Mouse (Mus musculus) B cell, adult 62 days (primary cell): Measurements from ENCODE around the gene Mrps18b. TPM values are rescaled to one million over a fixed set of nuclear protein-coding genes. Genes with fewer than 3 reads are reported as not detected.

Source experiments
- total RNA-seq: library from RNA; stranded (reverse); gene quantifications from 4 replicates; pipeline ENCODE4 v1.2.4, GENCODE M21; 2023

Gene Mrps18b
- 66.6 to 75.4 TPM (median 71.1 TPM) in 4 replicates for total RNA-seq

GRCm38 (mm10) chr17:35916297-35917142, at the start of gene Mrps18b, which contains the start of gene Ppp1r10:
TSS of gene Mrps18b (minus strand) at chr17:35916389.
TSS of gene Ppp1r10 (plus strand) at chr17:35916434.

GRCm38 (mm10) chr17:35909919-35910369, 6.2 kb downstream of the Mrps18b start, which contains the start of gene Atat1:
TSS of gene Atat1 (minus strand) at chr17:35910075.

GRCm38 (mm10) chr17:35896781-35897643, 19.2 kb downstream of the Mrps18b start, which contains the start of gene 2310061I04Rik:
TSS of gene 2310061I04Rik (minus strand) at chr17:35897431.

GRCm38 (mm10) chr17:35879245-35880057, 36.7 kb downstream of the Mrps18b start, which contains the start of gene Dhx16:
TSS of gene Dhx16 (plus strand) at chr17:35879819.

GRCm38 (mm10) chr17:35865481-35866280, 50.5 kb downstream of the Mrps18b start, which contains the start of gene Ppp1r18:
TSS of gene Ppp1r18 (plus strand) at chr17:35865593.

GRCm38 (mm10) chr17:35861198-35861857, 54.9 kb downstream of the Mrps18b start, which contains the start of gene Nrm:
TSS of gene Nrm (plus strand) at chr17:35861318.

Other genes starting within 250 kb of the Mrps18b start
- gene Vars2, start 248.8 kb downstream of the Mrps18b start, total RNA-seq: 37.0 to 55.6 TPM (median 43.5 TPM) in 4 replicates
- gene Gtf2h4, start 242.7 kb downstream of the Mrps18b start, total RNA-seq: 15.9 to 21.1 TPM (median 19.1 TPM) in 4 replicates
- gene Ddr1, start 211.8 kb downstream of the Mrps18b start, total RNA-seq: 0.16 to 0.39 TPM in 2 of 4 replicates, not detected in the others
- 0.52 to 1.1 TPM (median 1.0 TPM) in 3 of 4 replicates, not detected in the other for gene Ier3, start 94.7 kb downstream of the Mrps18b start, total RNA-seq
- 18.3 to 24.9 TPM (median 22.1 TPM) in 4 replicates for gene Flot1, start 93.2 kb downstream of the Mrps18b start, total RNA-seq
- 236 to 254 TPM (median 249 TPM) in 4 replicates for gene Tubb5, start 78.1 kb downstream of the Mrps18b start, total RNA-seq
- 73.0 to 81.1 TPM (median 79.2 TPM) in 4 replicates for gene Mdc1, start 74.9 kb downstream of the Mrps18b start, total RNA-seq
- 85.5 to 100 TPM (median 88.6 TPM) in 4 replicates for gene Nrm, start 55.1 kb downstream of the Mrps18b start, total RNA-seq
- gene Ppp1r18, start 50.8 kb downstream of the Mrps18b start, total RNA-seq: 217 to 232 TPM (median 222 TPM) in 4 replicates
- gene Dhx16, start 36.6 kb downstream of the Mrps18b start, total RNA-seq: 104 to 117 TPM (median 107 TPM) in 4 replicates
- gene 2310061I04Rik, start 19.0 kb downstream of the Mrps18b start, total RNA-seq: 17.2 to 24.2 TPM (median 21.6 TPM) in 4 replicates
- gene Atat1, start 6.3 kb downstream of the Mrps18b start, total RNA-seq: 17.1 to 19.0 TPM (median 18.1 TPM) in 4 replicates
- 169 to 183 TPM (median 172 TPM) in 4 replicates for gene Ppp1r10, start within 50 bp of the Mrps18b start, total RNA-seq
- gene Abcf1, start 53.4 kb upstream of the Mrps18b start, total RNA-seq: 110 to 126 TPM (median 118 TPM) in 4 replicates
- gene Gnl1, start 63.5 kb upstream of the Mrps18b start, total RNA-seq: 74.4 to 96.2 TPM (median 83.1 TPM) in 4 replicates
- gene Prr3, start 63.8 kb upstream of the Mrps18b start, total RNA-seq: 76.5 to 103 TPM (median 82.0 TPM) in 4 replicates
- 41.0 to 45.3 TPM (median 43.3 TPM) in 4 replicates for gene H2-T24, start 104.2 kb upstream of the Mrps18b start, total RNA-seq
- 309 to 351 TPM (median 339 TPM) in 4 replicates for gene H2-T23, start 116.5 kb upstream of the Mrps18b start, total RNA-seq
- 79.2 to 84.9 TPM (median 81.8 TPM) in 4 replicates for gene H2-T22, start 126.4 kb upstream of the Mrps18b start, total RNA-seq
- 0.43 to 0.78 TPM in 2 of 4 replicates, not detected in the others for gene Gm6034, start 126.6 kb upstream of the Mrps18b start, total RNA-seq
- gene Gm11127, start 142.0 kb upstream of the Mrps18b start, total RNA-seq: 60.5 to 70.0 TPM (median 65.9 TPM) in 4 replicates
- 1.6 to 2.8 TPM (median 1.8 TPM) in 4 replicates for gene Gm19684, start 205.3 kb upstream of the Mrps18b start, total RNA-seq
- 12.8 to 20.3 TPM (median 16.2 TPM) in 4 replicates for gene Gm7030, start 213.0 kb upstream of the Mrps18b start, total RNA-seq